Mouse (Mus musculus): Measurements from ENCODE around the gene Olfr123.

Olfr123 gene

GRCm38 (mm10) chr17:37793229-37793628 lies at the start of gene Olfr123:
TSS of gene Olfr123 (plus strand) at chr17:37793529.
- no peak for DNase-seq (ENCODE audit: low spot score)

GRCm38 (mm10) chr17:37768307-37768706 lies 25.0 kb upstream of the Olfr123 start, which contains the start of gene Olfr122:
TSS of gene Olfr122 (plus strand) at chr17:37768607.
- DNase-seq (ENCODE audit: low spot score), result no peak

GRCm38 (mm10) chr17:37799588-37799987 lies 6.3 kb downstream of the Olfr123 start, which contains the start of gene Olfr124:
TSS of gene Olfr124 (plus strand) at chr17:37799888.
- DNase-seq (ENCODE audit: low spot score), result no peak

GRCm38 (mm10) chr17:37832649-37833048 lies 39.3 kb downstream of the Olfr123 start, which contains the start of gene Olfr125:
TSS of gene Olfr125 (plus strand) at chr17:37832949.
- no peak for DNase-seq (ENCODE audit: low spot score)

- no peak for DNase-seq (ENCODE audit: low spot score)
Measured at GRCm38 (mm10) chr17:37847183-37847582, 53.9 kb downstream of the Olfr123 start, which contains the start of gene Olfr126. TSS of gene Olfr126 (plus strand) at chr17:37847483.
